Mouse (Mus musculus) c-Kit-positive CD71-negative TER-119-negative erythroid progenitor cells, embryonic 14.5 days (primary cell): ENCODE data around the gene Sh3bp4.

Source experiments
- DNase-seq: peaks from one replicate; pipeline ENCODE4 v3.0.0-alpha.2; 2013; ENCODE audit warnings: low read depth

Sh3bp4 gene

GRCm38 (mm10) chr1:89188091-89188490, 117.9 kb downstream of the Sh3bp4 start:
- no peak for DNase-seq

- DNase-seq: no peak
Observed at GRCm38 (mm10) chr1:89189204-89189603, 119.0 kb downstream of the Sh3bp4 start.

- no peak for DNase-seq
Observed at GRCm38 (mm10) chr1:89190621-89191020, 120.4 kb downstream of the Sh3bp4 start.

- DNase-seq: peak; percentile 66
Observed at GRCm38 (mm10) chr1:89191127-89191740, 121.0 kb downstream of the Sh3bp4 start.

GRCm38 (mm10) chr1:89192536-89193220, 122.5 kb downstream of the Sh3bp4 start:
- DNase-seq: no peak

- DNase-seq: no peak
Observed at GRCm38 (mm10) chr1:89193576-89193975, 123.4 kb downstream of the Sh3bp4 start.

- no peak for DNase-seq
Observed at GRCm38 (mm10) chr1:89195827-89196712, 125.9 kb downstream of the Sh3bp4 start.
